Mouse (Mus musculus) forebrain, embryonic 16.5 days (tissue): ENCODE results near the gene Fahd2a. TPM values are rescaled to one million over a fixed set of nuclear protein-coding genes. Genes with fewer than 3 reads are reported as not detected.

ENCODE experiments used
- ATAC-seq: fragments of 200-750 bp; cut with Nextera tagmentation; 2 replicates; pipeline ENCODE4 v1.8.0; 2017; ENCODE audit warnings: mild to moderate bottlenecking, moderate library complexity
- H3K27ac ChIP-seq: fragments of 300-500 bp; sonication (generic); 2 replicates; pipeline ENCODE4 v1.5.1; 2014; ENCODE audit warnings: low read length, control low read depth
- H3K27me3 ChIP-seq: fragments of 300-500 bp; sonication (generic); replicated peaks from 2 replicates; pipeline ENCODE4 v1.6.1; 2014; ENCODE audit warnings: low read length; ENCODE audit not compliant: control insufficient read depth, insufficient read depth
- H3K36me3 ChIP-seq: fragments of 300-500 bp; sonication (generic); 2 replicates; pipeline ENCODE4 v1.6.1; 2014; ENCODE audit not compliant: control insufficient read depth, insufficient read depth
- H3K4me1 ChIP-seq: fragments of 300-500 bp; sonication (generic); replicated peaks from 2 replicates; pipeline ENCODE4 v1.6.1; 2014; ENCODE audit warnings: low read length; ENCODE audit not compliant: control insufficient read depth, insufficient read depth
- H3K4me2 ChIP-seq: fragments of 300-500 bp; sonication (generic); 2 replicates; pipeline ENCODE4 v1.6.1; 2014; ENCODE audit warnings: mild to moderate bottlenecking, low read length, control low read depth
- H3K4me3 ChIP-seq: fragments of 300-500 bp; sonication (generic); replicated peaks from 2 replicates; pipeline ENCODE4 v1.5.1; 2014; ENCODE audit warnings: mild to moderate bottlenecking, low read length, control low read depth
- H3K9ac ChIP-seq: fragments of 300-500 bp; sonication (generic); replicated peaks from 2 replicates; pipeline ENCODE4 v1.6.1; 2014; ENCODE audit warnings: low read depth, low read length, control low read depth
- H3K9me3 ChIP-seq: fragments of 300-500 bp; sonication (generic); 2 replicates; pipeline ENCODE4 v1.6.1; 2016; ENCODE audit warnings: low read length; ENCODE audit not compliant: control insufficient read depth
- WGBS: fragments of 180-500 bp; shearing (Covaris S2); extraction: QIAGEN DNeasy Blood & Tissue Kit; methylation state at CpG from one replicate; pipeline ENCODE4 v1.1.7; 2014; 5-methylcytosine and 5-hydroxymethylcytosine counted together
- polyA plus RNA-seq: library from polyadenylated mRNA; unstranded; fragments of >200 nt; fragmentation: Nextera tagmentation; extraction: Ambion mirVana; gene quantifications from 2 replicates; pipeline ENCODE4 v1.2.1, GENCODE M21; 2015

The Fahd2a gene
- 26.1 and 26.8 TPM in 2 replicates for polyA plus RNA-seq

DNA sequence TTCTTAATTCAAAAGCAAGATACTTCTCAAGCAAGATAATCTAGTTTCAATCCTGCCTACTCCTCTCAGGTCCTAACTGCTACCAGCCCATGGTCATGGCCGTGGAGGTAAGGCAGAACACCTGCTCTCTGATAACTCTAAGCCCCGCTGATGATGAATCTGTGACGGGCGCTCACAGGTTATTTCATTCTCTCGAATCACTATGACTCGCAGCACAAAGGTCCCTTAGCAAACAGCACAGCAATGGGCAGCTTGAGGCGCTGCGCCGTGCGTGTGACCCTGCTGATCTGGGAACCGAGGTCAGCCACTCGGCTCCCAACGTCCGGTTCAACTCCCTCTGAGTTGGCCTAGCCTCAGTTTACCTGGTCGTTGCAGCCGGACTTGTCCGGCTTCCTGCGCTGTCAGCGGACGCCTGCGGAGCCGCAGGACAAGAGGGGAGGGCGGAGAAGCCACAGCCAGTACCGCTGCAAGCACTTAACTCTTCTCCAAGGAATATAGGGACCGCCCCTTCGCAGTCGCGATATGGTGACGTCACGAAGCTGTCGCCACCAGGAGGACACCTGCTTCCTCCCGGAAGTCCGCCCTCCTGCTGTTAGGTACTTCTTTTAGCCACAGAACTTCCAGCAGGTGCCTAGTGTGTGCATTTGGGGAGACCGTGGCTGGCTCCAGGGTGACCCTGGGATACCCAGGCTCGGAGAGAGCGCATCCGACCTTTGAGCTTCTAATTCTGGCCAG, at the start of gene Fahd2a:
TSS of gene Fahd2a (minus strand) at position 511 of the 735 bp plus-strand sequence.
- H3K27ac ChIP-seq: no peak within 1 kb of the TSS; the same call in 1 of the 2 replicates
- H3K9ac ChIP-seq: peak within 1 kb of the TSS; percentile 83
- peak within 1 kb of the TSS; percentile 64 for H3K4me2 ChIP-seq
- ATAC-seq: peak; percentile 97
- H3K36me3 ChIP-seq: no peaks in the 10 kb centered on the region
- H3K9me3 ChIP-seq: no peaks in the 10 kb centered on the region
- peaks cover 16% of the 10 kb centered on the region for H3K4me1 ChIP-seq
- peak within 1 kb of the TSS; percentile 89 for H3K4me3 ChIP-seq
- no peaks in the 10 kb centered on the region for H3K27me3 ChIP-seq
- WGBS: 2% methylated on average over 37 of the region's 37 CpGs

DNA sequence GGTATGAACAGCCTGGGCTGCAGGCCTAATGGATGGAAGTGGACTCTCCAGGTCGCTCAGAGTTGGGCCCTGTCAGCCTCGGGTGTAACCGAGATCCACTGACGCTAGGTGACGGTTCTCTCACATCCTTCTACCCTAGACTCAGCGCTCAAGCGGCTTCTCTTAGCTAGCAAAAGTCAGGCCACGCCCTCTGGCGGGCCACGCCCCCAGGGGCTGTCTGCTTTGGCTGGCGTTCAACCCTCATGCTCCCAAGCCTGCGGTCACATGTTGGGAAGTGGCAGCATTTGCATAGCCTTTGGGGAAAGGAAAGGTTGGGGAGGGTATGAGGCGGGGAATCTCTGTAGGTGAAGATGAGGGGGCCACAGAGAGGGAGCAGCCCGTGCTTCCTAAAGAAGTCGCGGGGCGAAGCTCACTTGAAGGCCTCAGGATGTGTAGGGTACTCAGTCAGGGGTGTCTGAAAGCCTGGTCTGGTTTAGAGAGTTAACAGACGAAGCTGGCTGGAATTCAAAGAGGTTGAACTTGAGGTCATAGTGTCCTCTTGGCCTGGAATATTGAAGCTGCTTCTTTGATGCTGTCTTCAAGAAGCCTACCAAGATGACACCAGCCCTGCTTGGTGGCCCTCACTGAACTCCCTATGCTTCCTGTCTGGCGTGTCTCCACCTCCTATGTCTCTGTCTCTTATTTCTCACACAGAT, 40.3 kb upstream of the Fahd2a start:
- Histone ChIP-seq H3K27ac (no peak overlapping the region), H3K4me1 (peaks cover 35% of the 10 kb centered on the region), H3K4me2 (peak overlapping the region; percentile 45), H3K36me3 (no peaks in the 10 kb centered on the region), H3K4me3 (peak overlapping the region; percentile 19), H3K9me3 (no peaks in the 10 kb centered on the region), H3K27me3 (peaks cover 53% of the 10 kb centered on the region), H3K9ac (no peak overlapping the region)
- peak; percentile 59 for ATAC-seq
- WGBS: 9% methylated on average over 19 of the region's 19 CpGs

DNA sequence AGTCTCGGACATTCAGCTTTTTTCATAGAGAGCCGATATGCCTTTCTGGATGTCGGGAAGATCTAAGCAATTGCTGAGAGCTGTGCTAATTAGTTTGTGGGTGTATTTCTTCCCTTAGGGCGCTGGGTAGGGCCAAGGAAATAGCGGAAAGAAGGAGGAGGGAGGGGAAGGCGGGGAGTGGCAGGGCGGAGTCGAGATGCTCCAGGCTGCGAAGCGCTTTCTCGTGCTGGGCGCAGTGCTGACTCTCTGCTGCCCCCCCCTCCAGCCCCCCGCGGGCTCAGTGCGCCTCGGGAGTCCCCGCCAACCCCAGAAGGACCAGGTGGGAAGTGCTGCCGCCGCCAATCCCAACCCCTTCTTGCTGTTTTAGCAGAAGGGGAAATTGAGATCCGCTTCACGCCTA, 38.6 kb upstream of the Fahd2a start:
- under 1% methylated on average over 14 of the region's 21 CpGs for WGBS
- H3K9ac ChIP-seq: no peak overlapping the region
- peak; percentile 63 for ATAC-seq

GRCm38 (mm10) chr2:127482533-127482911, 38.2 kb upstream of the Fahd2a start:
- H3K9ac ChIP-seq: peak overlapping the region; percentile 32; the same call in 1 of the 2 replicates
- H3K4me3 ChIP-seq: peak overlapping the region; percentile 39
- H3K4me1 ChIP-seq: peaks cover 35% of the 10 kb centered on the region
- WGBS: under 1% methylated on average over 21 of the region's 21 CpGs
- H3K27me3 ChIP-seq: peaks cover 53% of the 10 kb centered on the region
- no peaks in the 10 kb centered on the region for H3K9me3 ChIP-seq
- H3K4me2 ChIP-seq: peak overlapping the region; percentile 59
- H3K27ac ChIP-seq: no peak overlapping the region
- H3K36me3 ChIP-seq: no peaks in the 10 kb centered on the region
- ATAC-seq: peak; percentile 56

More for the DNA sequence above, 38.6 kb upstream of the Fahd2a start:
- Histone ChIP-seq H3K4me3 (peak overlapping the region; percentile 39), H3K36me3 (no peaks in the 10 kb centered on the region), H3K27ac (no peak overlapping the region), H3K9me3 (no peaks in the 10 kb centered on the region), H3K4me1 (peaks cover 35% of the 10 kb centered on the region), H3K27me3 (peaks cover 53% of the 10 kb centered on the region), H3K4me2 (peak overlapping the region; percentile 59)

DNA sequence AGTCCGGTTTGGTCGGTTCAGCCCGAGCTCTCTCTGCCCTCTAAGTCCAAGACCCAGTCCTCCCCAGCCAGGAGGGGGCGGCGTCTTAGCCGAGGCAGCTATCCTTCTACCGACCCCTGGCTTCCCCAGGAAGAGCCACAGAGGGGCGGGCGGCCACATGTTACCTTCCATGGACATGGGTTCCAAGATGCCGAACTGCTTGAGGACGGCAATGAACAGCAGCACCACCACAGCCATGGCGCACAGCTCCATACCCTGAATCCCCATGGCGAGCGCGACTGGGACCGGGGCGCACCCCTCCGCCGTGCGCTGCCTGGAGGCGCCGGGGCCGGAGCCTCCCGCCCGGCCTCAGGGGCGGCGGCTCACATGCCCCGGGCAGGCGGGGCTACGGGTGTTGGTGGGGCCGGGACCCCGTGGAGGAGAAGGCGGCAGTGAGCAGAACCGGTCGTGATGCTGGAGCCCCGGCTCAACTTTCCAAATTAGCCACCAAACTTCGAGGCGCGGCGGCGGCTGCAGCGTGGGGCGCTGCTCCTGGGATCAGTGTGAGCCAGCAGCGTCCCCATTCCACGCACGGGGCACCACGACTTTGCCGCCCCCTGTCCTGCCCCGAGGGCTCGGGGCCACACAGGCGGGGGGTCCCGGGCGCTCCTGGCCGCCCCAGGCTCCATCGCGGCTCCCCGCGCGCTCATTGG, 37.6 kb upstream of the Fahd2a start:
- Histone ChIP-seq H3K27ac (no peak overlapping the region), H3K9me3 (no peaks in the 10 kb centered on the region), H3K4me1 (peaks cover 35% of the 10 kb centered on the region), H3K27me3 (peaks cover 53% of the 10 kb centered on the region), H3K36me3 (no peaks in the 10 kb centered on the region), H3K9ac (peak overlapping the region; percentile 32; the same call in 1 of the 2 replicates), H3K4me3 (peak overlapping the region; percentile 39), H3K4me2 (peak overlapping the region; percentile 59)
- 0% methylated on average over 58 of the region's 59 CpGs for WGBS
- ATAC-seq: peak; percentile 4

DNA sequence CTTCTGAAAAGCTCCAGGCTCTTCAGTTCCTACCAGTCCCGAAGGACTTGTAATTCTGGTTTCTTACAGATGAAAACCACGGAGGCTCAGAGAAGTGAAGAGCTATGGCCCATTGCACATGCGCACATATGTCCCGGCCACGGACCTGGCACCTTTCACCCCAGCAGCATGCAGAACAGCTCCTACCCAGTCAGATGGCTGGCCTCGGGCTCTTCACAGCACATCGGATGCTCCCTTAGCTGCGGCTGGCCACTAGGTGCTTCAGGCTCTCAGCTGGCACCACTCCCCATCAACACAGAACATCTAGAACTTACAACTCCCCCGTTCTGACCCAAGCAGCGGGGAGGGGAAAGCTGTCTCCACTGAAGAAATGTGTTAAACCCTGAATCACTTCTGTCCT, 35.4 kb upstream of the Fahd2a start:
- no peak overlapping the region for H3K4me3 ChIP-seq
- 68% methylated on average over 10 of the region's 10 CpGs for WGBS
- H3K4me2 ChIP-seq: no peak overlapping the region
- H3K9me3 ChIP-seq: no peaks in the 10 kb centered on the region
- no peaks in the 10 kb centered on the region for H3K36me3 ChIP-seq
- H3K27ac ChIP-seq: no peak overlapping the region
- H3K27me3 ChIP-seq: peaks cover 47% of the 10 kb centered on the region
- peaks cover 32% of the 10 kb centered on the region for H3K4me1 ChIP-seq
- ATAC-seq: no peak
- H3K9ac ChIP-seq: no peak overlapping the region

- no peak overlapping the region for H3K9ac ChIP-seq
- H3K27ac ChIP-seq: no peak overlapping the region
- H3K27me3 ChIP-seq: peaks cover 42% of the 10 kb centered on the region
- no peaks in the 10 kb centered on the region for H3K9me3 ChIP-seq
- whole genome bisulfite sequencing: 74% methylated on average over 4 of the region's 4 CpGs
- H3K4me3 ChIP-seq: no peak overlapping the region
- H3K36me3 ChIP-seq: no peaks in the 10 kb centered on the region
- ATAC-seq: no peak
- no peak overlapping the region for H3K4me2 ChIP-seq
- peaks cover 26% of the 10 kb centered on the region for H3K4me1 ChIP-seq
Measured at GRCm38 (mm10) chr2:127479210-127479609, 34.8 kb upstream of the Fahd2a start.

DNA sequence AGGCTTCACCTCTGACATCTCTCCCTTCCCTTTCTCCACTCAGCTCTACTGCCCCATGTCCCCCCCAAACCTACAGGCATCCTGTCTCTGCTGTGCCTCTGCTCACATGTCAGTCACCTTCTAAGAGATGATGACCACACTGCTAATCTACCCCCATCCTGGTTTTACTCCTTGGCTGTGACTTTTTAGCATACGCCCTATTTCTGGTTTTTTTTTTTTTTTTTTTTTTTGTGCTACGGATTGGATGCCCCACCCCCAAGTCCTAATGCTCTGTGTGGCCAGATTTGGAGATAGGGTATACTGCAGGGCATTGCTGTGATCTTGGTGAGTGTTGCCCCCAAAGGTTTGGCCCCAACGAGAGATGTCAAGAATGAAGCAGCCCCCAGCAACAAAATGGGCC, 27.9 kb upstream of the Fahd2a start:
- 78% methylated on average over 3 of the region's 3 CpGs for WGBS
- Histone ChIP-seq H3K9ac (no peak overlapping the region), H3K36me3 (no peaks in the 10 kb centered on the region), H3K4me2 (no peak overlapping the region), H3K9me3 (no peaks in the 10 kb centered on the region), H3K27ac (no peak overlapping the region), H3K4me1 (no peaks in the 10 kb centered on the region), H3K27me3 (no peaks in the 10 kb centered on the region), H3K4me3 (no peak overlapping the region)
- ATAC-seq: no peak

GRCm38 (mm10) chr2:127471281-127471680, 26.9 kb upstream of the Fahd2a start:
- Histone ChIP-seq H3K9ac (no peak overlapping the region), H3K4me1 (no peaks in the 10 kb centered on the region), H3K9me3 (no peaks in the 10 kb centered on the region), H3K4me3 (no peak overlapping the region), H3K4me2 (no peak overlapping the region), H3K27me3 (no peaks in the 10 kb centered on the region), H3K36me3 (no peaks in the 10 kb centered on the region), H3K27ac (no peak overlapping the region)
- no peak for ATAC-seq
- WGBS: 88% methylated on average over 8 of the region's 8 CpGs
